Mouse (Mus musculus): ENCODE data around the gene Fmnl1.

The Fmnl1 gene

GRCm38 (mm10) chr11:103223951-103224456 is 53.1 kb downstream of the Fmnl1 start:
- DNase-seq: no peak

GRCm38 (mm10) chr11:103229608-103230007 is 58.7 kb downstream of the Fmnl1 start:
- DNase-seq: no peak

- no peak for DNase-seq
Observed at GRCm38 (mm10) chr11:103230626-103231025, 59.7 kb downstream of the Fmnl1 start.

GRCm38 (mm10) chr11:103231367-103231766 is 60.5 kb downstream of the Fmnl1 start:
- DNase-seq: no peak

- peak; percentile 74 for DNase-seq
Observed at GRCm38 (mm10) chr11:103232966-103233365, 62.1 kb downstream of the Fmnl1 start.

GRCm38 (mm10) chr11:103234447-103234846 is 63.5 kb downstream of the Fmnl1 start:
- DNase-seq: no peak

GRCm38 (mm10) chr11:103235702-103236101 is 64.8 kb downstream of the Fmnl1 start:
- DNase-seq: no peak

- DNase-seq: no peak
Observed at GRCm38 (mm10) chr11:103236431-103236830, 65.5 kb downstream of the Fmnl1 start.

- DNase-seq: no peak
Observed at GRCm38 (mm10) chr11:103236903-103237302, 66.0 kb downstream of the Fmnl1 start.

- no peak for DNase-seq
Observed at GRCm38 (mm10) chr11:103237757-103238156, 66.8 kb downstream of the Fmnl1 start.

GRCm38 (mm10) chr11:103240740-103241139 is 69.8 kb downstream of the Fmnl1 start:
- DNase-seq: no peak

- DNase-seq: no peak
Observed at GRCm38 (mm10) chr11:103244856-103245255, 73.9 kb downstream of the Fmnl1 start.

- no peak for DNase-seq
Observed at GRCm38 (mm10) chr11:103246081-103246730, 75.3 kb downstream of the Fmnl1 start.

GRCm38 (mm10) chr11:103246731-103247290 is 75.9 kb downstream of the Fmnl1 start:
- no peak for DNase-seq

- DNase-seq: peak; percentile 24
Observed at GRCm38 (mm10) chr11:103247504-103248177, 76.7 kb downstream of the Fmnl1 start.

Data from liver (tissue).